Mouse (Mus musculus) cerebellum, adult 18-20 months (tissue): ENCODE measurements at regions not wholly inside any gene's neighbourhood (a gene's known extent, or its start where the extent isn't known, plus 50 kb on each side); places are given as distances from the start of the nearest gene placed in this dataset.
"Not testable (repeated sequence)": the region's sequence is repeated elsewhere in the genome, so short reads cannot be mapped to it uniquely, and the experiment has no call there.

Experiments
- DNase-seq, 2 experiments: peaks; one replicate each; pipeline ENCODE4 v3.0.0; 2021

GRCm38 (mm10) chr17:47269053-47269891 lies 99.4 kb upstream of the Mrps10 start:
- no peak for DNase-seq

DNA sequence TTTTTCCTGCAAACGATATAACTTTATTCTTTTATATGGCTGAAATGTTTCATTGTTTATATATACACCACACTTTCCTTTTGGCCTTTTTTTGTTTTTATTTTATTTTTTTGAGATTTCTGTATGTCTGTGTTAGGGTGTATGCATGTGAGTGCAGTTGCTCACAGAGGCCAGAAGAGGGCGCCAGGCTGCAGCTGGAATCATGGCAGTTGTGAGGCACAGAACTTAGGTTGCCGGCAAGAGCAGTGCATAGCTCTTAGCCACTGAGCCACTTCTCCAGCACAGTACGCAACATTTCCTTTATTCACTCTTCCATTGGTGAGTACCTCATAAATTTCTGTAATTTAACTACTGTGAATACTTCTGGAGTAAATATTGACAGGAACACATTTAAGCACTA lies 100.8 kb upstream of the Mrps10 start:
- DNase-seq: no peak

GRCm38 (mm10) chr17:47267076-47267475 lies 101.6 kb upstream of the Mrps10 start:
- DNase-seq: no peak

GRCm38 (mm10) chr17:47266335-47266734 lies 102.4 kb upstream of the Mrps10 start:
- no peak for DNase-seq

DNA sequence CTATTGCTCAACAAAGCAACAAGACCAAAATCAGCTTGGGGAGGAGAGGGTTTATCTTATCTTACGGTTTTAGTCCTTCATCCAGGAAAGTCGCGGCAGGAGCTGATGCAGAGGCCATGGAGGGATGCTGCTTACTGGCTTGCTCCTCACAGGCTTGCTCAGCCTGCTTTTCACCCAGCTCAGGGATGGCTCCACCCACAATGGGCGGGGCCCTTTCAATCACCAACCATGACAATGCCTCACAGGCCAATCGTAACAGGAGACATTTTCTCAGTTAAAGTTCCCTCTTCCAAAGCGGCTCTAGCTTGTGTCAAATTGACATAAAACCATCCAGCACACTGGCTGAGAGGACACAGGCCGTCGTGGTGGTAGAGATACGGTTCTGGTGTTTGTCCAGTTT lies 105.7 kb upstream of the Mrps10 start:
- DNase-seq: no peak

DNA sequence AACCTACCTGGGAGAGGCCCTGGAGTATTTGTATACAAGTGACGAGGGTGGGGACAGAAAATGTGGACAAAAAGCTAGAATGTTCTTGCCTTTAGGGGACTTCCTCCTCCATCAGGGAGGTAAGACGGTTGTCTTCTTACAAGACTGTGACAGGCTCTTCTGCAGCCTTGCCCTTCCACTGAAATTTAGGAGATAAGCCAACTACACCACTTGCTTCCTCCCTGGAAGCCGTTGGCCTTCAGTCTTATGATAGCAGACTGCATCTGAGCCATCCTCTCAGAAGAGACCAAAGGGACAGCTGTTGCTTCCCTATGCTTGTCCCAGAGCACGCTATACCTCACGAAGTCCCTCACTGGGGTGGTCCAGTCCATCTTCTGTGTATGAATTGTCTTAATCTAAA lies 106.5 kb upstream of the Mrps10 start:
- no peak for DNase-seq

DNA sequence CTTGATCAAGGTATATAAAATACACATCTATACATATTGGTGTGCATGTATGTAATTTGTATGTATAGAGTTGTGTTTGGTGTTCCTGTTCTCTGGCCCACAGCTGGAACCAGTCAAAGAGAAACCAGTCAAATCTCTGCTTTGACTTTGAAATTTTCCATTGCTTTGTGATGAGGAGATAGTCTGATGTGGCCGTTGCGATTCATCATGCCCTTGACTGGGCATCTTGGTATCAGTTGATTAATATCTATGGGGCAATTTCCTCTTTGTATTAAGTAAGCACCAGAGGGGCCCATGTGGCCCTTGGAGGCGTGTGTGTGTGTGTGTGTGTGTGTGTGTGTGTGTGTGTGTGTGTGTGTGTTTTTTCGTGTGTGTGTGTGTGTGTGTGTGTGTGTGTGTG lies 107.7 kb upstream of the Mrps10 start:
- no peak for DNase-seq

DNA sequence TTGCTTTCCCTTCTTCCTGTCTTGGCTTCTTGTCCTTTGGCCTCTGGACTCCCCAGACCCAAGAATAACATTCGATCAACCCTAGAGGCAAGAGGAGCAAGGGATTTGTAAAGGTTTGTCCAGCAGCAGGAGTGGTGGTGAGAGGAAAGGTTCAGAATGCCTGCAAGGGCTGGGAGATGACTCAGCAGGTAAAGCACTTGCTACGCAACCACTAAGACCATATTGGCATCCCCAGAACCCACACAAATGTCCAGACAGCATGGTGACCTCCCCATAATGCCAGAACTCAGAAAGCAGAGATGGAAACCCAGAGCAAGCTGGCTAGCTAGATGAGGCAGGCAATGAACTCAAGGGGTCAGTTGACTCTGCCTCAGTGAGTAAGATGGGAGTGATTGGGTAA lies 110.4 kb upstream of the Mrps10 start:
- no peak for DNase-seq

DNA sequence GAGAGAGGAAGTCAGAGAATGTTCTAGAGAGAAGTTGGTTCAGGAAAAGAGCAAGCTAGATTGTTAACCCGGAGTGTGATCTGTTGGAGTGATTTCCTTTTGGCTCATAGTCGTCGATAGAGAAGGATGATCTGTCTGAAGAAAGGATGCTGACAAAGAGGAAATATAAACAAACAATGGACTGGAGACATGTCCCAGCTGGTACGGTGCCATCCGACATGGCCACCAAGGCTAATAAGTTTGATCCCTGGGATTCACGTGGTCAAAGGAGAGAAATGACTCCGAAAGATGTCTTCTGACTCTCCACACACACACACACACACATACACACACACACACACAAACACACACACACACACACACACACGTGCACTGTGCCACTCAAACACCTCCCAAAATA lies 113.5 kb upstream of the Mrps10 start:
- DNase-seq: no peak

- DNase-seq: no peak
Measured at GRCm38 (mm10) chr17:47254026-47254425, 114.7 kb upstream of the Mrps10 start.

- DNase-seq: no peak
Measured at GRCm38 (mm10) chr17:47250001-47250400, 118.7 kb upstream of the Mrps10 start.

DNA sequence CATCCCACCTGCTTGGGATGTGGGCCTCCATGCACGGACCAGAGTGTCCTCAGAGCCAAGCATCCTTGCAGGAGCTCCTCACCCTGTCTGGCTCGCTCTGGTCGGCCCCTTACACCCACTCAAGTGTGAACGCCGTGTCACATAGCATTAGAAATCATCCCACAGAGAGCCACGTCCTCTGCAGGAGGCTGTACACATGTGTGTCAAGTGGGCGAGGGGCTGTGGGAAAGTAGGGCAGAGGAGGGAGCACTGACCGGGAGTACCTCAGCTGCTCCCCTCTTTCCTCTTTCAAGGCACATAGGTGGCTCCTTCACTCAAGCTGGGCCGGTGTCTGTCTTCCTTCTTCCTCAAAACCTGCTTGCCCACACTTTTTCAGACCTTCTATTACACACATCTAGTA lies 119.5 kb upstream of the Mrps10 start:
- DNase-seq: no peak

GRCm38 (mm10) chr17:47248053-47248452 lies 120.6 kb upstream of the Mrps10 start:
- no peak for DNase-seq

- DNase-seq: no peak
Measured at GRCm38 (mm10) chr17:47247516-47247915, 121.2 kb upstream of the Mrps10 start.

- DNase-seq: no peak
Measured at GRCm38 (mm10) chr17:47246605-47247004, 122.1 kb upstream of the Mrps10 start.

GRCm38 (mm10) chr17:47245635-47246034 lies 123.1 kb upstream of the Mrps10 start:
- no peak for DNase-seq

DNA sequence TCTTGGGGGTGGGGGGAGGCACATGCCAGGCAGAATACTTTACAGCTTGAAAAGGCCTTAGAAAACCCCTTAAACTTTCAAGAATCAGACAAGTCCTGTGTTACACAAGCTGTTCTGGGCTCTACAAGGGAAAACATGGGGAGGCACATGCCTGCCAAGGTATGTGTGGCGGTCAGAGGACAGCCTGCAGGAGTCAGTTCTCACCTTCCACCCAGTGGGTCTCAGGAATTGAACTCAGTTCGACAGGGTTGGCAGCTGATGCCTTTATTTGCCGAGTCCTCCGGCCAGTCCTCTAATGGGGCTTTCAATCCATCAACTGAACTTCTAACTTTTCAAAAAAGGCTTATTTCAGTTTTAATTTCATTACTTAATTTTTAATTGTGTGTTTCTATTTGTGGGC lies 129.6 kb upstream of the Mrps10 start:
- DNase-seq: no peak

- not testable (repeated sequence) for DNase-seq
Measured at GRCm38 (mm10) chr17:47237881-47238280, 130.8 kb upstream of the Mrps10 start.

- no peak for DNase-seq
Measured at GRCm38 (mm10) chr17:47234343-47234742, 134.3 kb upstream of the Mrps10 start.

DNA sequence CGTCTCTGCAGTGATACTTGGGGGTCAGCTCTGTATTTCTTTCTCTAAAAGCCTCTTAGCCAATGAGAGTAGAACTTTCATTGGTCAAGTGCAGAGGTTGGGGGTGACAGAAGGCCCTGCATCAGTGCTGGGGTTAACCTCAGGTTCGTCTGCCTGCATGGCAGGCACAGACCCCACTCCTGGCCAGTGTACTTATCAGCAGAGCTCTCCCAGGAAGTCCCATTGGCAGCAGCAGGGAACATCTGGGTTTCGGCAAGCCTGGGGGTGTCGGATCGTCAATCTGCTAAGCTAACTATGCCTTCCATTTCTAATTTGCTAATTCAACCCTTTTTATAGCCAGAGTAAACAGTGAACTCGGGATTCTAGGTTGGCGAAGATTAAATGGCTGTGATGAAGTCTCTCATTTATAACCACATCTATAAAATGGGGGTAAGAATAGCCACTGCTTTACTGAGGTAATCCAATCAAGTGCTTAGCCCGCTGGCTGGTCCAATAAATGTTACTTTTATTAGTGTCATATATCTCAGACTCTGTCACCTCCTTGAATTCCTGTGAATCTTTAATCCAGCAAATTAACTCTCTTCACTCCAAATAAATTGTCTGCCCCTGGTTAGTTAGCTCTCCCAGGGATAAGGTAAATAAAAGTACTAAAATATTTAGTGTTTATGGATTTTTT lies 135.5 kb upstream of the Mrps10 start:
- DNase-seq: no peak

GRCm38 (mm10) chr17:47230715-47231114 lies 138.0 kb upstream of the Mrps10 start:
- DNase-seq: no peak

- DNase-seq: no peak
Measured at GRCm38 (mm10) chr17:47226391-47226790, 142.3 kb upstream of the Mrps10 start.

GRCm38 (mm10) chr17:47225306-47226269 lies 143.1 kb upstream of the Mrps10 start:
- DNase-seq: no peak
